Mouse (Mus musculus): ENCODE data around the gene Fbxl19.

- TF ChIP-seq CTCF (conservative IDR thresholded peaks at IDR 0.05; ENCODE audit: low read length): no peak
- no peak for TF ChIP-seq NANOG (IDR thresholded peaks at IDR 0.05; ENCODE audit: borderline replicate concordance, low read length)
These were observed 1.5 kb downstream of the Fbxl19 start for GRCm38 (mm10) chr7:127745652-127746493.

All from E14TG2a.4 (cell line).